Mouse (Mus musculus) sigmoid colon, adult 10 weeks (tissue): Measurements from ENCODE around the gene Hopx. TPM values are rescaled to one million over a fixed set of nuclear protein-coding genes. Genes with fewer than 3 reads are reported as not detected.

Experiments used
- polyA plus RNA-seq: library from polyadenylated mRNA; stranded (reverse); fragments of 350-450 nt; fragmentation: Illumina TruSeq; extraction: RNeasy Lipid Tissue Mini Kit (QIAGEN cat#74804); gene quantifications from one replicate; pipeline ENCODE4 v1.2.3, GENCODE M21; 2014; ENCODE audit warnings: low read depth, low replicate concordance

The Hopx gene
- 25.3 TPM for polyA plus RNA-seq

GRCm38 (mm10) chr5:77114817-77115731 is at the start of gene Hopx:
Gene Hopx (minus strand): TSS chr5:77115121.

Other genes starting within 250 kb of the Hopx start
- gene Aasdh, start 209.6 kb downstream of the Hopx start, polyA plus RNA-seq: 38.5 TPM
- gene Paics, start 163.8 kb downstream of the Hopx start, polyA plus RNA-seq: 160 TPM
- 27.6 TPM for gene Ppat, start 163.5 kb downstream of the Hopx start, polyA plus RNA-seq
- gene Srp72, start 140.4 kb downstream of the Hopx start, polyA plus RNA-seq: 199 TPM
- 1.4 TPM for gene Arl9, start 111.1 kb downstream of the Hopx start, polyA plus RNA-seq
- gene Thegl, start 99.1 kb downstream of the Hopx start, polyA plus RNA-seq: not detected
- not detected for gene Spink2, start 96.3 kb upstream of the Hopx start, polyA plus RNA-seq
- gene Rest, start 150.4 kb upstream of the Hopx start, polyA plus RNA-seq: 21.9 TPM
- gene Noa1, start 195.0 kb upstream of the Hopx start, polyA plus RNA-seq: 11.9 TPM
- gene Polr2b, start 195.0 kb upstream of the Hopx start, polyA plus RNA-seq: 53.0 TPM